Mouse (Mus musculus): ENCODE data around the gene Stip1.
"Not testable (repeated sequence)": the region's sequence is repeated elsewhere in the genome, so short reads cannot be mapped to it uniquely, and the experiment has no call there.

Stip1 gene

GRCm38 (mm10) chr19:7039841-7040636 is at the start of gene Stip1:
Gene Stip1, minus strand, starts transcription at chr19:7039967.
- DNase-seq, result peak; percentile 98

GRCm38 (mm10) chr19:7089050-7089449 is 49.3 kb upstream of the Stip1 start:
- DNase-seq, result no peak

GRCm38 (mm10) chr19:7088558-7088957 is 48.8 kb upstream of the Stip1 start:
- DNase-seq, result no peak

- no peak for DNase-seq
Measured at GRCm38 (mm10) chr19:7084734-7085133, 45.0 kb upstream of the Stip1 start.

GRCm38 (mm10) chr19:7083035-7083794 is 43.4 kb upstream of the Stip1 start:
- DNase-seq, result no peak

GRCm38 (mm10) chr19:7081516-7082266 is 41.9 kb upstream of the Stip1 start:
- no peak for DNase-seq

GRCm38 (mm10) chr19:7078271-7078670 is 38.5 kb upstream of the Stip1 start:
- no peak for DNase-seq

- no peak for DNase-seq
Measured at GRCm38 (mm10) chr19:7077666-7078065, 37.9 kb upstream of the Stip1 start.

GRCm38 (mm10) chr19:7075336-7075735 is 35.6 kb upstream of the Stip1 start:
- DNase-seq, result not testable (repeated sequence)

- no peak for DNase-seq
Measured at GRCm38 (mm10) chr19:7073997-7074781, 34.4 kb upstream of the Stip1 start.

GRCm38 (mm10) chr19:7072221-7072620 is 32.5 kb upstream of the Stip1 start:
- DNase-seq, result no peak

- DNase-seq, result no peak
Measured at GRCm38 (mm10) chr19:7070775-7071174, 31.0 kb upstream of the Stip1 start.

GRCm38 (mm10) chr19:7069781-7070763 is 30.3 kb upstream of the Stip1 start:
- no peak for DNase-seq

- no peak for DNase-seq
Measured at GRCm38 (mm10) chr19:7068661-7069531, 29.1 kb upstream of the Stip1 start.

GRCm38 (mm10) chr19:7068136-7068535 is 28.4 kb upstream of the Stip1 start:
- DNase-seq, result peak; percentile 85

- DNase-seq, result peak; percentile 46
Measured at GRCm38 (mm10) chr19:7067344-7068050, 27.7 kb upstream of the Stip1 start.

GRCm38 (mm10) chr19:7066828-7067342 is 27.1 kb upstream of the Stip1 start:
- DNase-seq, result peak; percentile 30

GRCm38 (mm10) chr19:7066034-7066827 is 26.5 kb upstream of the Stip1 start:
- peak; percentile 83 for DNase-seq
